Mouse (Mus musculus) midbrain, postnatal 0 days (tissue): Measurements from ENCODE around the gene Cdkn1a. TPM values are rescaled to one million over a fixed set of nuclear protein-coding genes. Genes with fewer than 3 reads are reported as not detected.
A peak's percentile ranks its signal among the peaks of the same experiment; 100 is the strongest.

Experiments
- ATAC-seq: fragments of 200-750 bp; cut with Nextera tagmentation; 2 replicates; pipeline ENCODE4 v1.8.0; 2017; ENCODE audit warnings: moderate number of reproducible peaks, mild to moderate bottlenecking, moderate TSS enrichment, moderate library complexity; ENCODE audit not compliant: low FRiP score
- DNase-seq: peaks from one replicate; pipeline ENCODE4 v3.0.0-alpha.2; 2015; ENCODE audit warnings: low spot score
- H3K27ac ChIP-seq: fragments of 300-500 bp; sonication (generic); 2 replicates; pipeline ENCODE4 v1.5.1; 2014; ENCODE audit warnings: low read depth, mild to moderate bottlenecking, low read length, mixed read lengths
- H3K27me3 ChIP-seq: fragments of 300-500 bp; sonication (generic); 2 replicates; pipeline ENCODE4 v1.6.1; 2014; ENCODE audit warnings: low read length, control low read depth, mixed read lengths; ENCODE audit not compliant: insufficient read depth
- H3K36me3 ChIP-seq: fragments of 300-500 bp; sonication (generic); 2 replicates; pipeline ENCODE4 v1.6.1; 2014; ENCODE audit warnings: low read length, control low read depth, mixed read lengths; ENCODE audit not compliant: insufficient read depth
- H3K4me1 ChIP-seq: fragments of 300-500 bp; sonication (generic); 2 replicates; pipeline ENCODE4 v1.6.1; 2014; ENCODE audit warnings: mild to moderate bottlenecking, control low read depth, antibody characterized with exemption, low read length, mixed read lengths; ENCODE audit not compliant: insufficient read depth
- H3K4me2 ChIP-seq: fragments of 300-500 bp; sonication (generic); 2 replicates; pipeline ENCODE4 v1.6.1; 2014; ENCODE audit warnings: low read depth, mild to moderate bottlenecking, low read length, mixed read lengths; ENCODE audit not compliant: poor library complexity, severe bottlenecking
- H3K4me3 ChIP-seq: fragments of 300-500 bp; sonication (generic); 2 replicates; pipeline ENCODE4 v1.5.1; 2014; ENCODE audit warnings: low read depth, mild to moderate bottlenecking, low read length, moderate library complexity
- H3K9ac ChIP-seq: fragments of 300-500 bp; sonication (generic); replicated peaks from 2 replicates; pipeline ENCODE4 v1.6.1; 2014; ENCODE audit warnings: mild to moderate bottlenecking, low read length, moderate library complexity, mixed read lengths; ENCODE audit not compliant: poor library complexity, severe bottlenecking
- H3K9me3 ChIP-seq: fragments of 300-500 bp; sonication (generic); 2 replicates; pipeline ENCODE4 v1.6.1; 2016; ENCODE audit warnings: low read length, control low read depth
- CTCF ChIP-seq: IDR thresholded peaks from 2 replicates; pipeline ENCODE4 v1.5.1; 2016; ENCODE audit warnings: antibody characterized with exemption, mild to moderate bottlenecking
- WGBS: fragments of 180-500 bp; shearing (Covaris S2); extraction: QIAGEN DNeasy Blood & Tissue Kit; methylation state at CpG from one replicate; pipeline ENCODE4 v1.1.7; 2014; 5-methylcytosine and 5-hydroxymethylcytosine counted together
- polyA plus RNA-seq: library from polyadenylated mRNA; unstranded; fragments of >200 nt; fragmentation: Nextera tagmentation; extraction: Ambion mirVana; gene quantifications from 2 replicates; pipeline ENCODE4 v1.2.1, GENCODE M21; 2015
- total RNA-seq: library from RNA; depleted of rRNA; stranded (reverse); fragments of >200 nt; gene quantifications from 2 replicates; pipeline ENCODE4 v1.2.3, GENCODE M21; 2014

Cdkn1a gene
- total and polyA plus RNA-seq, 2 experiments from 2014 or later = 57.7 to 220 TPM

DNA sequence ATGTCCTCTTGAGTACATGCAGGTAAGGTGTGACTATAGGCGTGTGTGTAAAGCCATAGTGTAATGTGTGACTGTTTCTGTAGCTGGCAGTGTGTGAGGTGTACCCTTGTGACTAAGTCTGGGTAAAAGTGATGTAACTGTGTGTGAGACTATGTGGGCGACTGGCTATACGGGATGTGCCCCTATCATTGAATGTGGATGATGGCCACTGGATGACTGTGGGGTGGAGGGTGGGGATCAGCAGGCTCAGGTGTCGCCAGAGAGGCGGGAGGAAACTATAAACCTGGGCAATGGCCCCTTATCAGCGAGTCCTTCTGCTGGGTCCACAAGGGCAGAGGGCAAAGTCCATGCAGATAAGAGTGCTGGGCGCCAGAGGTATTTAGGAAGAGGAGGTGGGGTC lies 40.9 kb upstream of the Cdkn1a start:
- Histone ChIP-seq H3K4me1 (no peaks in the 10 kb centered on the region), H3K9ac (no peak overlapping the region), H3K4me2 (no peak overlapping the region), H3K4me3 (no peak overlapping the region), H3K9me3 (no peaks in the 10 kb centered on the region), H3K27me3 (no peaks in the 10 kb centered on the region), H3K36me3 (0 out of 2 replicates have a peak, but pooled peaks cover 8% of the 10 kb centered on the region), H3K27ac (0 out of 2 replicates have a peak overlapping the region, but pooled peaks have one; percentile 12)
- no peak for TF ChIP-seq CTCF
- DNase-seq (no peak), ATAC-seq (no peak)
- WGBS = 89% methylated on average over 7 of the region's 7 CpGs

DNA sequence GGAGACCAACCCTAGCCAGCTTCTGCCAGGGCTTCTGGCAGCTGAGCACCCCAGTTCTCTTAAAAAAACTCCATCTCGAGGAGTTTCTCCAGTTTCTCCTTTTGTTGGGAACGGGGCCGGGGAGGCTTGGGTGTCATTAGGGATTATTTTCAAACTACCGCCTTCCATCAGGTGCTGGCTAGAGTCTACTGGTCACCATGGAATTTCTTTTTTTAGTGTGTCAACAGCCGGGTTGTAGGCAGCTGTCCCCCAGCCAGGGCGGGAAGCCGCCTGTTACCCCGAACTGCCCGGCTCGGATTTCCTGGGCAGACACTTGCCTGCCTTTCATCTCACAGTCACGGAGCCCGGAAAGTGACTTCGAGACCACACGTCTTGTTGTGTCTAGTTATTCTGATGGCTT lies 40.0 kb upstream of the Cdkn1a start:
- 0 out of 2 replicates have a peak, but pooled peaks cover 8% of the 10 kb centered on the region for H3K36me3 ChIP-seq
- H3K4me3 ChIP-seq = no peak overlapping the region
- H3K4me1 ChIP-seq = no peaks in the 10 kb centered on the region
- H3K9ac ChIP-seq = no peak overlapping the region
- no peaks in the 10 kb centered on the region for H3K27me3 ChIP-seq
- TF ChIP-seq CTCF = no peak
- H3K4me2 ChIP-seq = no peak overlapping the region
- H3K9me3 ChIP-seq = no peaks in the 10 kb centered on the region
- H3K27ac ChIP-seq = no peak overlapping the region; the same call in 1 of the 2 replicates
- DNase-seq = peak; percentile 40
- WGBS = 50% methylated on average over 14 of the region's 14 CpGs
- ATAC-seq = no peak

GRCm38 (mm10) chr17:29053067-29053466 lies 37.7 kb upstream of the Cdkn1a start:
- Histone ChIP-seq H3K27me3 (no peaks in the 10 kb centered on the region), H3K4me2 (no peak overlapping the region), H3K4me3 (no peak overlapping the region), H3K9ac (no peak overlapping the region), H3K4me1 (no peaks in the 10 kb centered on the region), H3K9me3 (no peaks in the 10 kb centered on the region), H3K36me3 (0 out of 2 replicates have a peak, but pooled peaks cover 2% of the 10 kb centered on the region), H3K27ac (no peak overlapping the region)
- DNase-seq (peak; percentile 28), ATAC-seq (no peak)
- no peak for TF ChIP-seq CTCF
- 93% methylated on average over 6 of the region's 6 CpGs for WGBS

GRCm38 (mm10) chr17:29053841-29054240 lies 36.9 kb upstream of the Cdkn1a start:
- Histone ChIP-seq H3K36me3 (0 out of 2 replicates have a peak, but pooled peaks cover 2% of the 10 kb centered on the region), H3K4me3 (no peak overlapping the region), H3K4me1 (no peaks in the 10 kb centered on the region), H3K27me3 (no peaks in the 10 kb centered on the region), H3K27ac (no peak overlapping the region), H3K9me3 (no peaks in the 10 kb centered on the region), H3K9ac (no peak overlapping the region), H3K4me2 (no peak overlapping the region)
- TF ChIP-seq CTCF = no peak
- DNase-seq (peak; percentile 52), ATAC-seq (no peak)
- WGBS = 65% methylated on average over 7 of the region's 7 CpGs

DNA sequence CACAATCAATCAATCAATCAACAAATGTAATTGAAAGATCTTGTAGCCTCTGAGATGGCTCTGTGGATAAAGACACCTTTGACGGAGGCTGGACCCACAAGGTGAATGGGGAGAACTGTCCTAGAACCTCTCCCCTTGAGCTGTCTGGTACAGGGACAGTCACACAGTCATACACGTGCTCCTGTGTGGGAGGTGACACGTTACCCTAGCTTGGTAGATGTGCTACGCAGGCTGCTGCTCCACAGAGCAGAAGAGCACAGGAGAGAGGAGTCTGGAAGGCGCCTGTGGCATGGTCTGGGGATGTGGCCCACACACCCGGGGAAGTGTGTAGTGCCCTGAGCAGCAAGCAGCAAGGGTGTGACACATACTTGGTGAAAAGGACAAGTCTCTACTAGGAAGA lies 36.3 kb upstream of the Cdkn1a start:
- DNase-seq (no peak), ATAC-seq (no peak)
- no peak overlapping the region for H3K27ac ChIP-seq
- H3K27me3 ChIP-seq = no peaks in the 10 kb centered on the region
- 0 out of 2 replicates have a peak, but pooled peaks cover 2% of the 10 kb centered on the region for H3K36me3 ChIP-seq
- no peak for TF ChIP-seq CTCF
- no peak overlapping the region for H3K4me3 ChIP-seq
- H3K9me3 ChIP-seq = no peaks in the 10 kb centered on the region
- no peaks in the 10 kb centered on the region for H3K4me1 ChIP-seq
- 80% methylated on average over 6 of the region's 6 CpGs for WGBS
- H3K4me2 ChIP-seq = no peak overlapping the region
- no peak overlapping the region for H3K9ac ChIP-seq

DNA sequence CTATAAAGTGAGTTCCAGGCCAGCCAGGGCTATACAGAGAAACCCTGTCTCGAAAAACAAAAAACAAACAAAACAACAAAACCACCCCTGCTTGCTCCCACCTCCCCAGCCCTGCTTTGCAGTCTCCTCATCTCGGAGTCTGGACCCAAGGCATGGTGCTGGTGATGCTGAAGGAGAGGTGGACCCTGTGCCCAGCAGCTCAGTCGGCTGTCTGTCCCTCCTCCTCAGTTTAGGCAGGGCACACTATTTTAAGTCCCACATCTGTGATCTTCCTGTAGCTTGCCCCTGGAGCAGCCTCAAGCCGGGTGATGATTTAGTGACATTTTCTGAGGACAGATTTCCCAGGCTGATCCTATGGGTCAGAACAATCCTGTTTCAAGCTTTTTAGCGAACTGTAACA lies 35.2 kb upstream of the Cdkn1a start:
- H3K4me1 ChIP-seq = no peaks in the 10 kb centered on the region
- no peak for TF ChIP-seq CTCF
- no peak overlapping the region for H3K27ac ChIP-seq
- H3K27me3 ChIP-seq = no peaks in the 10 kb centered on the region
- H3K9ac ChIP-seq = no peak overlapping the region
- DNase-seq (no peak), ATAC-seq (no peak)
- H3K4me3 ChIP-seq = no peak overlapping the region
- 0 out of 2 replicates have a peak, but pooled peaks cover 2% of the 10 kb centered on the region for H3K36me3 ChIP-seq
- H3K4me2 ChIP-seq = no peak overlapping the region
- H3K9me3 ChIP-seq = no peaks in the 10 kb centered on the region
- 72% methylated on average over 5 of the region's 5 CpGs for WGBS
